ENCODE assay signal across 10 mouse cellular contexts in the genomic region with DNA sequence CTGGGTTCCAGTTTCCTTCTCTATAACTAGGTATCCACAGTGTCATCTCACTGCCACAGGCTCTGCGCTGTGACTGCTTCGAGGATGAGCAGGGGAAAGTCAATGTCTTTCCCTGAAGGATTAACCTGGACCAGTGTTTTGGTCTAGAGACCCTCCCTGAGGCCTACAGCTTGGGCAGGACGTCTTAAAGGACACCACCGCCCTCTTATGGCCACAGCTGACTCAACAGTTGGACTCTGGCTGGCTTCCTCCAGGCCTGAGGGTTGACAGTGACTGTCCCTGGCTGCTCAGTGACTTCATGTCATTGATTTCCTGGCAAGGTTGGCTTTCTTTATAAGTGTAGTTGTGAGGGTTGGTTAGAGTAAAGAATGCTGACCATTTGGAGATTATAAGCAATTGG. TPM values are rescaled to one million over a fixed set of nuclear protein-coding genes. Genes with fewer than 3 reads are reported as not detected.
A peak's percentile ranks its signal among the peaks of the same experiment; 100 is the strongest.
DNase-seq lines count a peak whose midpoint lies in the region; ATAC-seq and TF ChIP-seq lines count a peak whose summit lies in the region.
"Had no signal": no experiment of that assay in that cellular context is flagged by ENCODE, and none has a peak within 500 bp of the region (broad histone marks: within the 10 kb centered on the region; RNA-seq: fewer than 3 reads in every experiment).

No protein-coding gene starts in this region.

- TF ChIP-seq POLR2A in ES-Bruce4 (IDR thresholded peaks at IDR 0.05; ENCODE audit: insufficient read depth, low read length) = no peak

- H3K4me1 ChIP-seq in hindbrain, embryonic 10.5 days (replicated peaks) = peaks cover 13% of the 10 kb centered on the region
- H3K4me1 ChIP-seq in hindbrain, embryonic 16.5 days (ENCODE audit: control insufficient read depth, insufficient read depth, low read depth, low read length) = peaks cover 11% of the 10 kb centered on the region
- no peaks in the 10 kb centered on the region for H3K4me1 ChIP-seq in ES-Bruce4 (ENCODE audit: control insufficient read depth, insufficient read depth, low read length)

- peaks cover 4% of the 10 kb centered on the region for H3K36me3 ChIP-seq in hindbrain, embryonic 10.5 days
- H3K36me3 ChIP-seq in hindbrain, embryonic 16.5 days (ENCODE audit: control insufficient read depth, insufficient read depth, low read length) = no peaks in the 10 kb centered on the region
- peaks cover under 1% of the 10 kb centered on the region for H3K36me3 ChIP-seq in ES-Bruce4 (ENCODE audit: control insufficient read depth, insufficient read depth, low read length, poor library complexity, severe bottlenecking)
- H3K36me3 ChIP-seq: hindbrain, embryonic 15.5 days had no signal

- H3K9me3 ChIP-seq in hindbrain, embryonic 10.5 days = no peaks in the 10 kb centered on the region
- H3K9me3 ChIP-seq in hindbrain, embryonic 16.5 days (ENCODE audit: control insufficient read depth, low read length) = no peaks in the 10 kb centered on the region
- H3K9me3 ChIP-seq in ES-Bruce4 (replicated peaks; ENCODE audit: control insufficient read depth, insufficient read depth, low read length, poor library complexity, severe bottlenecking) = no peaks in the 10 kb centered on the region
- H3K9me3 ChIP-seq: hindbrain, embryonic 15.5 days; neural tube, embryonic 12.5 days had no signal

- H3K4me3 ChIP-seq in hindbrain, embryonic 10.5 days = no peak overlapping the region
- no peak overlapping the region for H3K4me3 ChIP-seq in hindbrain, embryonic 16.5 days (ENCODE audit: low read length)
- no peak overlapping the region for H3K4me3 ChIP-seq in ES-Bruce4 (ENCODE audit: low read depth, low read length)
- H3K4me3 ChIP-seq: hindbrain, embryonic 15.5 days; neural tube, embryonic 12.5 days had no signal

- no peak for ATAC-seq in hindbrain, embryonic 16.5 days
- no peak for ATAC-seq in megakaryocyte-erythroid progenitor cell, adult 5-6 weeks (replicated peaks; ENCODE audit: low FRiP score, low TSS enrichment, poor library complexity, severe bottlenecking)
- no peak for ATAC-seq in frontal cortex, adult (ENCODE audit: low TSS enrichment)

- TF ChIP-seq EP300 in ES-Bruce4 (IDR thresholded peaks at IDR 0.05; ENCODE audit: insufficient read depth, low read depth, low read length) = 0 out of 2 replicates have a peak, but pooled peaks have one; percentile 17

- peak; percentile 93 for TF ChIP-seq CTCF in ES-Bruce4 (IDR thresholded peaks at IDR 0.05; ENCODE audit: low read depth, low read length)

- WGBS in hindbrain, embryonic 10.5 days = 26% methylated on average over 4 of the region's 4 CpGs
- WGBS in hindbrain, embryonic 16.5 days = 21% methylated on average over 4 of the region's 4 CpGs

- no peak overlapping the region for H3K27ac ChIP-seq in hindbrain, embryonic 10.5 days
- no peak overlapping the region for H3K27ac ChIP-seq in hindbrain, embryonic 16.5 days (ENCODE audit: low read depth, low read length)
- no peak overlapping the region for H3K27ac ChIP-seq in ES-Bruce4 (ENCODE audit: insufficient read depth, low read length)
- H3K27ac ChIP-seq: hindbrain, embryonic 15.5 days; neural tube, embryonic 12.5 days had no signal

- peaks cover 53% of the 10 kb centered on the region for H3K27me3 ChIP-seq in hindbrain, embryonic 10.5 days (ENCODE audit: insufficient read depth, poor library complexity, severe bottlenecking)
- peaks cover 18% of the 10 kb centered on the region for H3K27me3 ChIP-seq in hindbrain, embryonic 16.5 days (replicated peaks; ENCODE audit: control insufficient read depth, insufficient read depth, low read length)
- H3K27me3 ChIP-seq in ES-Bruce4 (ENCODE audit: control insufficient read depth, insufficient read depth, low read length, poor library complexity, severe bottlenecking) = no peaks in the 10 kb centered on the region

- no peak overlapping the region for H3K4me2 ChIP-seq in hindbrain, embryonic 16.5 days (ENCODE audit: low read length)
- H3K4me2 ChIP-seq: hindbrain, embryonic 15.5 days; neural tube, embryonic 12.5 days had no signal

- DNase-seq in hindbrain, embryonic 10.5 days (ENCODE audit: low spot score) = peak; percentile 61
- peak; percentile 39 for DNase-seq in 3T3-L1 (ENCODE audit: low read depth, low spot score)
- peak; percentile 31 to 61 for DNase-seq in kidney, adult 8-10 months
- DNase-seq in cerebellum, adult 11-12 months = no peak

- H3K9ac ChIP-seq in hindbrain, embryonic 16.5 days (ENCODE audit: low read depth, low read length) = no peak overlapping the region
- no peak overlapping the region for H3K9ac ChIP-seq in ES-Bruce4 (ENCODE audit: low read depth, poor library complexity, severe bottlenecking)
- H3K9ac ChIP-seq: hindbrain, embryonic 15.5 days; neural tube, embryonic 12.5 days had no signal

RNA-seq across cellular contexts. Expression of a gene that starts 3.2 kb away (rescaled TPM):
- polyA plus RNA-seq in hindbrain, embryonic 10.5 days (2016; fragmentation: Nextera tagmentation; extraction: Ambion mirVana) = 77.9 and 102 TPM in 2 replicates
- polyA plus RNA-seq in hindbrain, embryonic 16.5 days (2015; fragmentation: Nextera tagmentation; extraction: Ambion mirVana) = 38.2 and 38.9 TPM in 2 replicates
- polyA plus RNA-seq in ES-Bruce4 (2011; ENCODE audit: insufficient read depth, insufficient read length, low read depth, missing spikeins) = 61.8 and 71.3 TPM in 2 replicates
- total RNA-seq in megakaryocyte-erythroid progenitor cell, adult 5-6 weeks (2014; fragmentation: Nextera tagmentation) = 89.1 and 94.6 TPM in 2 replicates
- total RNA-seq in megakaryocyte-erythroid progenitor cell, adult 5-6 weeks (2017) = 115 and 151 TPM in 2 replicates

RNA-seq across cellular contexts. Expression of a gene that starts 20.8 kb away (rescaled TPM):
- 43.9 and 47.5 TPM in 2 replicates for polyA plus RNA-seq in hindbrain, embryonic 10.5 days (2016; fragmentation: Nextera tagmentation; extraction: Ambion mirVana)
- 13.2 and 18.2 TPM in 2 replicates for polyA plus RNA-seq in hindbrain, embryonic 16.5 days (2015; fragmentation: Nextera tagmentation; extraction: Ambion mirVana)
- polyA plus RNA-seq in ES-Bruce4 (2011; ENCODE audit: insufficient read depth, insufficient read length, low read depth, missing spikeins) = 42.9 and 44.8 TPM in 2 replicates
- 40.2 and 40.4 TPM in 2 replicates for total RNA-seq in megakaryocyte-erythroid progenitor cell, adult 5-6 weeks (2014; fragmentation: Nextera tagmentation)
- total RNA-seq in megakaryocyte-erythroid progenitor cell, adult 5-6 weeks (2017) = 20.9 and 22.9 TPM in 2 replicates

RNA-seq across cellular contexts. Expression of a gene that starts 27.5 kb away (rescaled TPM):
- polyA plus RNA-seq in hindbrain, embryonic 10.5 days (2016; fragmentation: Nextera tagmentation; extraction: Ambion mirVana) = 3.8 and 8.1 TPM in 2 replicates
- polyA plus RNA-seq in hindbrain, embryonic 16.5 days (2015; fragmentation: Nextera tagmentation; extraction: Ambion mirVana) = 0.20 and 0.34 TPM in 2 replicates
- not detected in 2 replicates for polyA plus RNA-seq in ES-Bruce4 (2011; ENCODE audit: insufficient read depth, insufficient read length, low read depth, missing spikeins)
- not detected in 2 replicates for total RNA-seq in megakaryocyte-erythroid progenitor cell, adult 5-6 weeks (2014; fragmentation: Nextera tagmentation)
- total RNA-seq in megakaryocyte-erythroid progenitor cell, adult 5-6 weeks (2017) = not detected in 2 replicates
